Mouse (Mus musculus) hindbrain, embryonic 16.5 days (tissue): ENCODE measurements around the gene Tspear. TPM values are rescaled to one million over a fixed set of nuclear protein-coding genes. Genes with fewer than 3 reads are reported as not detected.
"Not testable (repeated sequence)": the region's sequence is repeated elsewhere in the genome, so short reads cannot be mapped to it uniquely, and the experiment has no call there.

Experiments used
- ATAC-seq: fragments of 200-750 bp; cut with Nextera tagmentation; 2 replicates; pipeline ENCODE4 v1.8.0; 2017; ENCODE audit warnings: moderate TSS enrichment, moderate library complexity
- H3K27ac ChIP-seq: fragments of 300-500 bp; sonication (generic); 2 replicates; pipeline ENCODE4 v1.5.1; 2014; ENCODE audit warnings: low read depth, mild to moderate bottlenecking, control low read depth, low read length, moderate library complexity
- H3K27me3 ChIP-seq: fragments of 300-500 bp; sonication (generic); replicated peaks from 2 replicates; pipeline ENCODE4 v1.6.1; 2014; ENCODE audit warnings: low read length; ENCODE audit not compliant: control insufficient read depth, insufficient read depth
- H3K36me3 ChIP-seq: fragments of 300-500 bp; sonication (generic); 2 replicates; pipeline ENCODE4 v1.6.1; 2014; ENCODE audit warnings: mild to moderate bottlenecking, low read length, moderate library complexity, mixed read lengths; ENCODE audit not compliant: control insufficient read depth, insufficient read depth
- H3K4me1 ChIP-seq: fragments of 300-500 bp; sonication (generic); 2 replicates; pipeline ENCODE4 v1.6.1; 2014; ENCODE audit warnings: low read depth, low read length; ENCODE audit not compliant: control insufficient read depth, insufficient read depth
- H3K4me2 ChIP-seq: fragments of 300-500 bp; sonication (generic); 2 replicates; pipeline ENCODE4 v1.6.1; 2014; ENCODE audit warnings: mild to moderate bottlenecking, low read length, control low read depth, moderate library complexity
- H3K4me3 ChIP-seq: fragments of 300-500 bp; sonication (generic); 2 replicates; pipeline ENCODE4 v1.5.1; 2014; ENCODE audit warnings: mild to moderate bottlenecking, low read length, control low read depth, moderate library complexity
- H3K9ac ChIP-seq: fragments of 300-500 bp; sonication (generic); 2 replicates; pipeline ENCODE4 v1.6.1; 2014; ENCODE audit warnings: low read depth, mild to moderate bottlenecking, control low read depth, low read length, moderate library complexity
- H3K9me3 ChIP-seq: fragments of 300-500 bp; sonication (generic); 2 replicates; pipeline ENCODE4 v1.6.1; 2014; ENCODE audit warnings: mild to moderate bottlenecking, low read length, moderate library complexity; ENCODE audit not compliant: control insufficient read depth
- WGBS: fragments of 180-500 bp; shearing (Covaris S2); extraction: QIAGEN DNeasy Blood & Tissue Kit; methylation state at CpG from one replicate; pipeline ENCODE4 v1.1.7; 2014; 5-methylcytosine and 5-hydroxymethylcytosine counted together
- polyA plus RNA-seq: library from polyadenylated mRNA; unstranded; fragments of >200 nt; fragmentation: Nextera tagmentation; extraction: Ambion mirVana; gene quantifications from 2 replicates; pipeline ENCODE4 v1.2.1, GENCODE M21; 2015

Gene Tspear
- polyA plus RNA-seq, 1 experiment from 2014 or later, result 1.6 TPM

- Histone ChIP-seq H3K4me1 (no peaks in the 10 kb centered on the region), H3K4me2 (no peak overlapping the region), H3K36me3 (no peaks in the 10 kb centered on the region), H3K4me3 (no peak overlapping the region), H3K27ac (no peak overlapping the region), H3K9me3 (no peaks in the 10 kb centered on the region), H3K9ac (no peak overlapping the region), H3K27me3 (no peaks in the 10 kb centered on the region; the same call in 1 of the 2 replicates)
- 62% methylated on average over 4 of the region's 4 CpGs for WGBS
- no peak for ATAC-seq
These were observed 41.9 kb downstream of the Tspear start for GRCm38 (mm10) chr10:77728280-77728679.

GRCm38 (mm10) chr10:77729241-77729640 is 42.9 kb downstream of the Tspear start:
- 44% methylated on average over 4 of the region's 4 CpGs for WGBS

GRCm38 (mm10) chr10:77735928-77736327 is 49.6 kb downstream of the Tspear start:
- H3K36me3 ChIP-seq, result no peaks in the 10 kb centered on the region
- H3K4me3 ChIP-seq, result no peak overlapping the region
- no peaks in the 10 kb centered on the region for H3K27me3 ChIP-seq
- no peak overlapping the region for H3K9ac ChIP-seq
- no peak for ATAC-seq
- no peak overlapping the region for H3K4me2 ChIP-seq
- no peak overlapping the region for H3K27ac ChIP-seq
- WGBS, result 96% methylated on average over 1 of the region's 1 CpGs
- no peaks in the 10 kb centered on the region for H3K4me1 ChIP-seq
- no peaks in the 10 kb centered on the region for H3K9me3 ChIP-seq

More at GRCm38 (mm10) chr10:77729241-77729640, 42.9 kb downstream of the Tspear start:
- Histone ChIP-seq H3K4me1 (no peaks in the 10 kb centered on the region), H3K4me3 (no peak overlapping the region), H3K27me3 (no peaks in the 10 kb centered on the region; the same call in 1 of the 2 replicates), H3K36me3 (no peaks in the 10 kb centered on the region), H3K4me2 (no peak overlapping the region), H3K27ac (no peak overlapping the region), H3K9me3 (no peaks in the 10 kb centered on the region), H3K9ac (no peak overlapping the region)
- ATAC-seq, result no peak

GRCm38 (mm10) chr10:77738929-77739328 is 52.6 kb downstream of the Tspear start:
- Histone ChIP-seq H3K4me1 (no peaks in the 10 kb centered on the region), H3K36me3 (no peaks in the 10 kb centered on the region), H3K9ac (no peak overlapping the region), H3K9me3 (no peaks in the 10 kb centered on the region), H3K4me3 (no peak overlapping the region), H3K27me3 (no peaks in the 10 kb centered on the region), H3K4me2 (no peak overlapping the region), H3K27ac (no peak overlapping the region)
- WGBS, result 89% methylated on average over 4 of the region's 4 CpGs
- no peak for ATAC-seq

- not testable (repeated sequence) for H3K4me2 ChIP-seq, H3K4me3 ChIP-seq, H3K9ac ChIP-seq, H3K27me3 ChIP-seq, H3K9me3 ChIP-seq, ATAC-seq, H3K27ac ChIP-seq, H3K36me3 ChIP-seq, H3K4me1 ChIP-seq
- WGBS, result 49% methylated on average over 5 of the region's 5 CpGs
These were observed 55.7 kb downstream of the Tspear start, which contains the start of gene Gm18596 for GRCm38 (mm10) chr10:77741924-77742688. Gm18596 (minus strand) TSS chr10:77742638.

- not testable (repeated sequence) for ATAC-seq, H3K4me1 ChIP-seq, H3K9me3 ChIP-seq, H3K27me3 ChIP-seq, H3K27ac ChIP-seq, H3K4me2 ChIP-seq, H3K4me3 ChIP-seq, H3K36me3 ChIP-seq, H3K9ac ChIP-seq
- WGBS, result 53% methylated on average over 1 of the region's 1 CpGs
These were observed 64.3 kb downstream of the Tspear start for GRCm38 (mm10) chr10:77750686-77751085.

GRCm38 (mm10) chr10:77751254-77751653 is 64.9 kb downstream of the Tspear start, which contains the start of gene Gm9736:
Gm9736 (minus strand) TSS chr10:77751354.
- not testable (repeated sequence) for ATAC-seq, H3K4me1 ChIP-seq, H3K9me3 ChIP-seq, H3K9ac ChIP-seq, H3K36me3 ChIP-seq, H3K4me2 ChIP-seq, H3K27me3 ChIP-seq, H3K4me3 ChIP-seq, H3K27ac ChIP-seq
- 80% methylated on average over 1 of the region's 1 CpGs for WGBS

GRCm38 (mm10) chr10:77752312-77752711 is 65.9 kb downstream of the Tspear start:
- H3K4me2 ChIP-seq, ATAC-seq, H3K36me3 ChIP-seq, H3K27me3 ChIP-seq, H3K27ac ChIP-seq, H3K9me3 ChIP-seq, H3K4me1 ChIP-seq, H3K4me3 ChIP-seq, H3K9ac ChIP-seq: not testable (repeated sequence)
- WGBS, result 55% methylated on average over 3 of the region's 3 CpGs

GRCm38 (mm10) chr10:77753448-77753847 is 67.1 kb downstream of the Tspear start:
- Histone ChIP-seq H3K4me1 (no peaks in the 10 kb centered on the region), H3K27me3 (no peaks in the 10 kb centered on the region), H3K36me3 (no peaks in the 10 kb centered on the region), H3K4me3 (no peak overlapping the region), H3K4me2 (no peak overlapping the region), H3K9me3 (no peaks in the 10 kb centered on the region), H3K27ac (no peak overlapping the region), H3K9ac (no peak overlapping the region)
- no peak for ATAC-seq
